Mouse (Mus musculus) heart, adult 2 months (tissue): ENCODE results near the gene Gnat1.
A peak's percentile ranks its signal among the peaks of the same experiment; 100 is the strongest.
"Not testable (repeated sequence)": the region's sequence is repeated elsewhere in the genome, so short reads cannot be mapped to it uniquely, and the experiment has no call there.

Source experiments
- CTCF ChIP-seq: fragments of 200-600 bp; IDR thresholded peaks from 2 replicates; pipeline ENCODE4 v1.8.1; 2022; ENCODE audit warnings: antibody characterized with exemption, mild to moderate bottlenecking, moderate library complexity
- POLR2A ChIP-seq: fragments of 200-500 bp; IDR thresholded peaks from 2 replicates; pipeline ENCODE4 v1.6.1; 2011; ENCODE audit warnings: mild to moderate bottlenecking, low read depth, low read length, control low read depth; ENCODE audit not compliant: insufficient read depth

DNA sequence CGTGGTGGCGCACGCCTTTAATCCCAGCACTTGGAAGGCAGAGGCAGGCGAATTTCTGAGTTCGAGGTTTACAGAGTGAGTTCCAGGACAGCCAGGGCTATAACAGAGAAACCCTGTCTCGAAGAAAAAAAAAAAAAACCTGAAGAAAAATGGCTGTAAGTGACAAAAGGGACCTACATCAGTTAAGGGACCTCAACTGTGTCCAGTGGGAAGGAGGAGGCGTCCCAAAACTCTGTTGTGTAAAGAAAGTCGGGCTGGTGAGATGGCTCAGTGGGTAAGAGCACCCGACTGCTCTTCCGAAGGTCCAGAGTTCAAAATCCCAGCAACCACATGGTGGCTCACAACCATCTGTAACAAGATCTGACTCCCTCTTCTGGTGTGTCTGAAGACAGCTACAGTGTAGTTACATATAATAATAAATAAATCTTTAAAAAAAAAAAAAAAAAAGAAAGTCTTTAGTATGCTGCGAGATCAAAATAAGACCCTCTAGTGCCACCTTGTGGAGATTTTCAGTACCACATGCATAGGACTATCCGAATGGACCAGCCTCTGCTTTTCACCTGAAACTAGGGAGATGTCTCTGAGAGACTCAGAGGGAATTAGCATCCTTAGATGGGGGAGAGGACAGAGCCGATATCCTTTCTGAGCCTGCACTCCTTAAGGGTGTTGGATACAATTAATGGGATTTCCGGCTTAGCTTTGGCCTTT lies 1.5 kb downstream of the Gnat1 start:
- TF ChIP-seq POLR2A, result not testable (repeated sequence)
- peak; percentile 79 for TF ChIP-seq CTCF
